Mouse (Mus musculus): ENCODE results near the gene Fam213a. TPM values are rescaled to one million over a fixed set of nuclear protein-coding genes. Genes with fewer than 3 reads are reported as not detected.
A peak's percentile ranks its signal among the peaks of the same experiment; 100 is the strongest.

Fam213a gene
- polyA plus RNA-seq, 1 experiment, result 3.2 TPM

- Histone ChIP-seq H3K4me3 (ENCODE audit: insufficient read depth, poor library complexity, severe bottlenecking) (no peak overlapping the region), H3K36me3 (ENCODE audit: control insufficient read depth, insufficient read depth) (no peaks in the 10 kb centered on the region), H3ac (ENCODE audit: control insufficient read depth, insufficient read length, low read depth) (no peak overlapping the region), H3K27me3 (ENCODE audit: control insufficient read depth, insufficient read depth, insufficient read length) (no peaks in the 10 kb centered on the region), H3K79me2 (ENCODE audit: control insufficient read depth, insufficient read depth) (no peaks in the 10 kb centered on the region), H3K79me3 (ENCODE audit: low read depth) (no peaks in the 10 kb centered on the region)
- no peak for TF ChIP-seq MYOG (IDR thresholded peaks at IDR 0.05; ENCODE audit: control insufficient read depth, extremely low read depth, insufficient read length)
- no peak for TF ChIP-seq MAX (IDR thresholded peaks at IDR 0.05)
- TF ChIP-seq CEBPB (IDR thresholded peaks at IDR 0.05; ENCODE audit: low read depth), result no peak
- no peak for TF ChIP-seq USF1 (IDR thresholded peaks at IDR 0.05; ENCODE audit: low read depth)
- no peak for TF ChIP-seq FOSL1 (IDR thresholded peaks at IDR 0.05; ENCODE audit: insufficient read depth, low read length, poor library complexity, severe bottlenecking)
- no peak for TF ChIP-seq MYOD1 (IDR thresholded peaks at IDR 0.05; ENCODE audit: control insufficient read depth, insufficient read length, low read depth)
- no peak for TF ChIP-seq CTCF (IDR thresholded peaks at IDR 0.05; ENCODE audit: control insufficient read depth, insufficient read depth, insufficient read length)
Measured at GRCm38 (mm10) chr14:40992464-40992863, 21.1 kb downstream of the Fam213a start.

GRCm38 (mm10) chr14:40988780-40989179 lies 24.8 kb downstream of the Fam213a start:
- Histone ChIP-seq H3K27me3 (ENCODE audit: control insufficient read depth, insufficient read depth, insufficient read length) (no peaks in the 10 kb centered on the region), H3K79me2 (ENCODE audit: control insufficient read depth, insufficient read depth) (no peaks in the 10 kb centered on the region), H3ac (ENCODE audit: control insufficient read depth, insufficient read length, low read depth) (no peak overlapping the region), H3K36me3 (ENCODE audit: control insufficient read depth, insufficient read depth) (no peaks in the 10 kb centered on the region), H3K79me3 (ENCODE audit: low read depth) (no peaks in the 10 kb centered on the region), H3K4me3 (ENCODE audit: insufficient read depth, poor library complexity, severe bottlenecking) (no peak overlapping the region)
- no peak for TF ChIP-seq CEBPB (IDR thresholded peaks at IDR 0.05; ENCODE audit: low read depth)
- TF ChIP-seq CTCF (IDR thresholded peaks at IDR 0.05; ENCODE audit: control insufficient read depth, insufficient read depth, insufficient read length), result no peak
- TF ChIP-seq FOSL1 (IDR thresholded peaks at IDR 0.05; ENCODE audit: insufficient read depth, low read length, poor library complexity, severe bottlenecking), result no peak
- TF ChIP-seq MYOD1 (IDR thresholded peaks at IDR 0.05; ENCODE audit: control insufficient read depth, insufficient read length, low read depth), result no peak

DNA sequence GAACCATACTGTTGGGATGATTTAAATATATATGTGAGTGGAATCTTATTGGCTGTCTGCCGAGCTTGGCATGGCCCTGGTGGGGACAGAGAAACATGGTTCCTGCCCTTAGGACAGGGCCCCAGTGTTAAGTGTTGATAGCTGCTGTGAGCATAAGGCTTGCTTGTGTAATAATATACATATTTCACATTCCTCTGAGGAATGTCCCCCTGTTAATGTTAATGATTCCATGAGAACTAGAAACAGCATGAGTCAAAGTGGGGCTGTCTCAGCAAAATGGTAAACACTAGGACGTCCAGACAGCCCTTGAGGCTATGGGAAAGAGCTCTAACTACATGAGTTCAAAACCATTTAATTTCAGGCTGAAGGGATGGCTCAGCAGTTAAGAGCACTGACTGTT lies 26.4 kb downstream of the Fam213a start:
- Histone ChIP-seq H3K27me3 (ENCODE audit: control insufficient read depth, insufficient read depth, insufficient read length) (no peaks in the 10 kb centered on the region), H3K36me3 (ENCODE audit: control insufficient read depth, insufficient read depth) (no peaks in the 10 kb centered on the region), H3K79me3 (ENCODE audit: low read depth) (no peaks in the 10 kb centered on the region), H3K79me2 (ENCODE audit: control insufficient read depth, insufficient read depth) (no peaks in the 10 kb centered on the region), H3K4me3 (ENCODE audit: insufficient read depth, poor library complexity, severe bottlenecking) (no peak overlapping the region), H3ac (ENCODE audit: control insufficient read depth, insufficient read length, low read depth) (no peak overlapping the region)
- no peak for TF ChIP-seq FOSL1 (IDR thresholded peaks at IDR 0.05; ENCODE audit: insufficient read depth, low read length, poor library complexity, severe bottlenecking)
- no peak for TF ChIP-seq MAX (IDR thresholded peaks at IDR 0.05)
- no peak for TF ChIP-seq CTCF (IDR thresholded peaks at IDR 0.05; ENCODE audit: control insufficient read depth, insufficient read depth, insufficient read length)
- no peak for TF ChIP-seq CEBPB (IDR thresholded peaks at IDR 0.05; ENCODE audit: low read depth)
- TF ChIP-seq MYOG (IDR thresholded peaks at IDR 0.05; ENCODE audit: control insufficient read depth, extremely low read depth, insufficient read length), result no peak
- TF ChIP-seq USF1 (IDR thresholded peaks at IDR 0.05; ENCODE audit: low read depth), result no peak
- TF ChIP-seq MYOD1 (IDR thresholded peaks at IDR 0.05; ENCODE audit: control insufficient read depth, insufficient read length, low read depth), result no peak

GRCm38 (mm10) chr14:40985635-40986034 lies 28.0 kb downstream of the Fam213a start:
- Histone ChIP-seq H3K4me3 (ENCODE audit: insufficient read depth, poor library complexity, severe bottlenecking) (no peak overlapping the region), H3ac (ENCODE audit: control insufficient read depth, insufficient read length, low read depth) (no peak overlapping the region), H3K27me3 (ENCODE audit: control insufficient read depth, insufficient read depth, insufficient read length) (no peaks in the 10 kb centered on the region), H3K79me2 (ENCODE audit: control insufficient read depth, insufficient read depth) (no peaks in the 10 kb centered on the region), H3K79me3 (ENCODE audit: low read depth) (no peaks in the 10 kb centered on the region), H3K36me3 (ENCODE audit: control insufficient read depth, insufficient read depth) (no peaks in the 10 kb centered on the region)
- TF ChIP-seq USF1 (IDR thresholded peaks at IDR 0.05; ENCODE audit: low read depth) (no peak), CTCF (IDR thresholded peaks at IDR 0.05; ENCODE audit: control insufficient read depth, insufficient read depth, insufficient read length) (no peak), FOSL1 (IDR thresholded peaks at IDR 0.05; ENCODE audit: insufficient read depth, low read length, poor library complexity, severe bottlenecking) (no peak)

DNA sequence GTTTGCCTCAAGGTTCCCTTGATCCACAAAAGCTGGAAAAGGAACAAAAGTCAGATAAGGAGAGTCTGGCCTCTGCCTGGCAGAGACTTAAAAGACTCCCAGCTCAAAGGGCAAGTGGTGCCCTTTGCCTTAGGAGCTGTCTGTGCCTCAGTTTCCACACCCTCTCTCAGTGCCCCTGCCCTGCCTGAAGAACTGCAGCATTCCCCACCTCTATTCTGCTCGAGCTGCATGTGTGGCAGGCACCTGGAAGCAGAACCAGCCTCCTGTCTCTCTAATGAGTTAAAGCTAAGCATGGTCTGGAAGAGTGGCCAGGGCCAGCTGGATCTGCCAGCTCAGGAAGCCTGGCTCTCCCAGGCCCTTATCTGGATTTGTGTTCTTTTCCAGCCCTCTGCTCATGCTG lies 33.9 kb downstream of the Fam213a start:
- Histone ChIP-seq H3K36me3 (ENCODE audit: control insufficient read depth, insufficient read depth) (no peaks in the 10 kb centered on the region), H3K4me3 (ENCODE audit: insufficient read depth, poor library complexity, severe bottlenecking) (no peak overlapping the region), H3K27me3 (ENCODE audit: control insufficient read depth, insufficient read depth, insufficient read length) (no peaks in the 10 kb centered on the region), H3K79me3 (ENCODE audit: low read depth) (no peaks in the 10 kb centered on the region), H3K79me2 (ENCODE audit: control insufficient read depth, insufficient read depth) (no peaks in the 10 kb centered on the region), H3ac (ENCODE audit: control insufficient read depth, insufficient read length, low read depth) (no peak overlapping the region)
- TF ChIP-seq FOSL1 (IDR thresholded peaks at IDR 0.05; ENCODE audit: insufficient read depth, low read length, poor library complexity, severe bottlenecking), result no peak
- no peak for TF ChIP-seq MAX (IDR thresholded peaks at IDR 0.05)
- no peak for TF ChIP-seq MYOG (IDR thresholded peaks at IDR 0.05; ENCODE audit: control insufficient read depth, extremely low read depth, insufficient read length)
- TF ChIP-seq CEBPB (IDR thresholded peaks at IDR 0.05; ENCODE audit: low read depth), result no peak
- no peak for TF ChIP-seq MYOD1 (IDR thresholded peaks at IDR 0.05; ENCODE audit: control insufficient read depth, insufficient read length, low read depth)

GRCm38 (mm10) chr14:40979002-40979401 lies 34.6 kb downstream of the Fam213a start:
- H3K27me3 ChIP-seq (ENCODE audit: control insufficient read depth, insufficient read depth, insufficient read length), result no peaks in the 10 kb centered on the region
- no peaks in the 10 kb centered on the region for H3K36me3 ChIP-seq (ENCODE audit: control insufficient read depth, insufficient read depth)
- no peaks in the 10 kb centered on the region for H3K79me2 ChIP-seq (ENCODE audit: control insufficient read depth, insufficient read depth)
- no peak overlapping the region for H3ac ChIP-seq (ENCODE audit: control insufficient read depth, insufficient read length, low read depth)
- TF ChIP-seq MAX (IDR thresholded peaks at IDR 0.05) (no peak), USF1 (IDR thresholded peaks at IDR 0.05; ENCODE audit: low read depth) (no peak), CTCF (IDR thresholded peaks at IDR 0.05; ENCODE audit: control insufficient read depth, insufficient read depth, insufficient read length) (peak; percentile 77), MYOG (IDR thresholded peaks at IDR 0.05; ENCODE audit: control insufficient read depth, extremely low read depth, insufficient read length) (no peak)
- H3K79me3 ChIP-seq (ENCODE audit: low read depth), result no peaks in the 10 kb centered on the region
- H3K4me3 ChIP-seq (ENCODE audit: insufficient read depth, poor library complexity, severe bottlenecking), result no peak overlapping the region
